Mouse (Mus musculus): Measurements from ENCODE around the gene Igflr1.

Igflr1 gene

DNA sequence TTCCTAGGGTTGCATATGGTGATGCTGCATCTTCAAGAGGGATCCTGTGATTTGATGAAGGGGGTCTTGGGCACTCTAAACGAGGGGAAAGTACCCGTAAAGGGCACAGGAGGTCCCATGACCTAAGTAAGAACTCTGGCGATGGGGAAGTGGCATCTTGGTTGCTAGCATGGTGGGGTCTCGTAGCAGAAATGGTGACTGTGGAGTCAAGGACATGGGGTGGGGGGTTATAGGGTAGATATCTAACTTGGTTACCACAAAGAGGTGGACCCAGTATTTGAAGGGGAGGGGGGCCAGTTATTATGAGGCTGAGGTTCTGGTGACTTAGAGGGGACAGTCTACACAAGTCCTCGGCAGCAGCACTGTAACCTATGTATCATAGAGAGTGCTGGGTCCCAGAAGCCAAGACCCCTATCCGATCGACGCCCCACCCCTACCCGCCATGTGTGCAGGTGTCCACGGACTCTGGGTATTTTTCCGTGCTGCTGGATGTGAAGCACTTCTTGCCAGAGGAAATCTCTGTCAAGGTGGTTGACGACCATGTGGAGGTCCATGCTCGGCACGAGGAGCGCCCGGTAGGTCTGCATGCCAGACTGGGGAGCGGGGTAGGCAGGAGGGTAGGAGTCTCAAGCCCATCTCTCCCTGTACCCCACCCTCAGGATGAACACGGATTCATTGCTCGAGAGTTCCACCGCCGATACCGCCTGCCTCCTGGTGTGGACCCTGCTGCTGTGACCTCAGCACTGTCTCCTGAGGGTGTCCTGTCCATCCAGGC is 11.2 kb upstream of the Igflr1 start:
- in situ Hi-C loops (cut with MboI, MseI): no loop called here

DNA sequence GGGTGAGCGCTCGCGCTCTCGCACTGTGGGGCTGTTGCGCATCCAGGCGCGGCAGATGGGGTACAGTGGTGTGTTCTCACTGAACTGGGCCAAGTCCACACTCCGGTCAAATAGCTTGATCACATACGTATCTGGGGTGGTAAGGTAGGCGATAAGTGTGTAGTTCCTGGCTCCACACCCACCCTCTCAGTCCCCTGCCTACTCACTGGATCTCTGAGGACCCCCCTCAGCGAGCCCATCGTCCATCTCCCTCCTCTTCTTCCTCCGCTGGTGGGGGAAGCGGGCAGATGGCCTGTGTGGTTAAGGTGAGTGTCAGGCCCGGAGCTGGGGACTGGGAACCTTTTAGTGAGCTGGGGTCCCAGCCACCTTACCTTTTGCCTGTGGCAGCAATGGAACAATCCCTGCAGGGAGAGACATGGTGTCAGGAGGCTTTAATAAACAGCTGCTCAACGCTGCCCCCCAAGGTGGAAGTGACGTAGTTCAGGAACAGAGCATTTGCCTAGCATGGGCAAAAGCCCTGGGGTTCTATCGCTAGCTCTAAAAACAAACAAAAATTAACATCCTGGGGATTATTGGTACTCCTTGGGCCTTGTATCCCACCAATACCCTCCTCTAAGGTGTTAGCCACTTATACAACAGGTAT is 8.2 kb upstream of the Igflr1 start:
- in situ Hi-C loops (cut with MboI, MseI): no loop called here

DNA sequence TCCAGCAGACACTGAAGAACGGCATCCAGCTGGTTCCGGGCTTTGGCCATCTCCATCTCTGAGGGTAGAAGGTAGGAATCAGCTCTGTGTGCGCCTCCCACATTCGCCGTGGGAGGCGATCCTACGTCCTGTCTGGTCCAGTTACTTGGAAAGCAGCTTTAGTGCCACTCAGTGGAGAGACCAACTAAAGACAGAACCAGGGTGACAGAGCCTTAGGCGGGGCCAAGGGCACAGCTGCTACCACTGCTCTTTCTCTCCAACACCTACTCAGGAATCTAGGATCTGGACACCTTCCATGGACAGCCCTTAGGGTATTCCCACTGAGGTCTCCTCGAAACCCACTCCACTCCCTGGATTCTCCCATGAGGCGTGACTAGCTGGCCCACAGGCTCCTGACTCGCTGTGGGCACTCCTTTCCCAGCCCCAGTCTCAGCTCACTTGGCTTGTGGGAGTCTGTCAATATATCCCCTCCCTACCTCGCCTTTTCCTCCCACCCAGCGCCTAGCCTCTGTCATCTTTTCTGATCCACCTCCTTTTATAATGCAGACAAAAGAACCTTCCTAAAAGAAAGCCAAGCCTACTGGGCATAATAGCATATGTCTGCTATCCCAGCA is 7.2 kb upstream of the Igflr1 start:
- in situ Hi-C loops (cut with MboI, MseI): no loop called here

DNA sequence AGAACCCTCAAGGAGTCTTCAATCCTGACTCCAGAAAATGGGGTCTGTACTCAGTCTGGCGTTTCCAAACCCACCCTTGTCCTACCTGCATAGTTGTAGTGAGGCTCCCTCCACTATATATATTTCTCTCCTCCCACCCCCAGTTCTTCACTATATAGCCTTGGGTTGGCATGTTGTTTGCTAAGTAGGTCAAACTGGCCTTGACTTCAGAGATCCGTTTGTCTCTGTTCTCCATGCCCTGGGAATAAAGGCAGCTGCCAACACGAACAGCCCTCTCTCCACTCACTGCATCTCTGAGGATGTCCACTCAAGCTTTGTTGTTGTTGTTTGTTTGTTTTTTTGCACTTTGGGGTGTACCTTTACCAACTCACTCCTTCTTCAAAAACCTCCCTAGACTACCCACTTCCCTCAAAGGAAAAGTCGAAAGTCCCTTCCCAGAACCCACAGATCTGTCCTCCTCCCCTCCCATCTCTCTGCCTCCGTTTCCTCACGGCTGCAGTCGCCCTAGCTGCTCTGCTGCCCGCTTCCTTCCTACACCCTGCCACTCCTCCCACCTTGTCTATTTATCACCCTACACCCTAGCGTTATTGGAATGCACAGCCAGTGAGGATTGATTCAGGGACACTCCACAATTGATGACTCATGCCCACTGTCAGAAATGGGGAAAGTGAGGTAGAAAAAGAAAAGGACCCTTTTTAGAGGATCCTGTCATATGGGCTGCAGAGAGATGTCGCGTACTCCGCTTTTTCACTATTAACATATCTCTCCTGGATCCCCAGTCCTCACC is 6.4 kb upstream of the Igflr1 start:
- in situ Hi-C loops (cut with MboI, MseI): no loop called here

DNA sequence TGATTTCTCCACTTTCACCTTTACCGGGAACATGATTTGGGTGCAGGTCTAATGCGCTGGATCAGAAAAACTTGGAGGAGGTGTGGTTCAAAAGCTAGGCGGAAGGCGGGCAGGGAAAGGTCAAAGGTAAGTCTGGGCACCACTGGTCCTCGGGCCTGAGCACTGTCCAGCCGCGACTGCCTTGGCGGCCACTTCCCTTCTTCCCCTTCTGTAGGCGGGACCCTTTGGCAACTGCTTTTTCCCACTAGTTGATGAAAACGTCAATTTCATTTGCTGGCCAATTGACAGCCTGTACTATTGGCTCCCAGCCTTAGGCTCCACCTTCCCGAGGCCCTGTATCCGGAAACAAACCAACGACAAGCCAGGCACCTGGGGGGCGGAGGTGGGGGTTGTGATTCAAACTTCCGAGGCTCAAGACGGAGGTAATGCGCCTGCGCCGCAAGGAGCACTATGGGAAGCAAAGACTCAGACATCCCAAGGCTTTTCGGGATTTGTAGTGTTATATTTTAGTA is 5.7 kb upstream of the Igflr1 start, which contains the start of gene Lin37:
TSS of gene Lin37 (minus strand) at position 396 of the 512 bp plus-strand sequence.
- in situ Hi-C loops (cut with MboI, MseI): no loop called here

DNA sequence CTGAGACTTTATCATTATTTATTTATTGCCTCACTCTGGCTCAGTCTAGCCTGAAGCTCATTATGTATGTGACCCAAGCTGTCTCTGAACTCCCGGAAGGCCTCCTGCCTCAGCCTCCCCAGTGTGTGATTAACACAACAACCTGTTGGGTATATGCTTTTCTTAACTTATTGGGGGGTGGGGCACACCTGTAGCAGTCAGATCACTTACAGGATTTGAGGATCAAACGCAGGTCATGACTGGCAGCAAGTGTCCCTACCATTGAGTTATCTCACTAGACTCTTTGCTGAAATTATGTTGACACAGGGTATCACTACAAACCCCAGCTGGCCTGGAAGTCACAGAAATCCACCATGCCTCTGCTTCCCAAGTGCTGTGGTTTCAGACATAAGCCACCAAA is 4.9 kb upstream of the Igflr1 start:
- in situ Hi-C loops (cut with MboI, MseI): no loop called here

DNA sequence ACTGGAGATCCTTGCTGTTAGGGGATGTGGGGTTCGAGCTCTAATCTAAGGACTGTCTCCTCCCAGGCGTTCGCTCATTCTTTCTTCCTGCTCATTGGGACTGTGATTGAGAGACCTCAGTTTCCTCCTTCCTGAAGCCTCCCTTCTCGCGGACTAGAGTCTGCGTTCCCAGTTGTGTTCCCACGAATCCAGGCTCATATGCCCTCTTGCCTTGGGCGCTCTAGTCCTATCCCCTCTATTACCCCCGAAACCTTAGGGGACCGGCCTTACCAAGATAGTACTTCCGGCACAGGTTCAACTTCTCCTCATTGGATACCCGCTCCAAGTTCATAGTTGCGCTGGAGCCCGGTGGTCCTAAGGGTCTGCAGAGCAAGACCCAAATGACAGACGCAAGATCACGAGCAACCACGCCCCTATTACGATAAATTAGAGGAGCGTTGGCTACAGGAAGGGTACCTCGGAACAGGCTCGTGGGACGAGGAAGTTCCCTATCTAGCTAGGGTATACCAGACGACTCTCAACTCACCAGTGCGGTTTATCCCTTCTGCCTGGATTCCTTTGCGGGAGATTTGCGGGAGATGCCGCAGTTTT is 2.6 kb upstream of the Igflr1 start:
- in situ Hi-C loops (cut with MboI, MseI): no loop called here

DNA sequence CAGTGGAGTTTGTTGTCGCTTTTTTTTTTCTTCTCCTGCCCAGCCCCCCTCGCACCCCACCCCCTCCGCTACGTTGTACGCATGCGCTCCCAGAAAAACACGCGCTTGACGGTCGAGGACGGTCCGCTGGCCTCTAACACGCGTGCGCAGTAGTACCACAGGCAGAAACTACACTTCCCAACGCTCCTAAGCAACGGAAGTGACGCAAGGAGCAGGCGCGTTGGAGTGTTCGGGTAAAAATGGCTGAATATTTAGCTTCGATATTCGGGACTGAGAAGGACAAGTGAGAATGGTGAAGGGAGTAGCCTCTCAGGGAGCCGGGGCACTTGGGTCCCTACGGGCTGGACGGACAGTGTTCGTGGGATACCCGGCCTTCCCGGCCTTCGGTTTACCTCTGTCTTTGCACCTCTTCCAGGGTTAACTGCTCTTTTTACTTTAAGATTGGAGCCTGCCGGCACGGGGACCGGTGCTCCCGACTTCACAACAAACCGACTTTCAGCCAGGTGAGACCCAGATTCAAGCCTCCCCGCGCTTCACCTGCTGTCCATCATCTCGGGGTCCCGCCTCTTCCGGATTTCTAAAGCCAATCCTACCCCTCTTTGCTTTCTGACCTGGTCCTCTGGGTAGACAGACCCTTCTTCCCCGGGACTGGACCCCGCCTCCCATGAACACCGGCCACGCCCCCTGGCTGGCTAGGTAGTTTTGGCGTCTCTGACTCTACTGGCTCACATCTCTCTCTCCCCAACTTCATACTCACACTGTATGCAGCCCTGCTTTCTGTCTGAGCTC is 1.9 kb upstream of the Igflr1 start, which contains the start of the genes U2af1l4, Gm49396 and Psenen:
TSS of gene U2af1l4 (plus strand) at position 185 of the 789 bp plus-strand sequence.
TSS of gene Gm49396 (plus strand) at position 228 of the 789 bp plus-strand sequence.
TSS of gene Psenen (minus strand) at position 511 of the 789 bp plus-strand sequence.
- in situ Hi-C loops (cut with MboI, MseI): no loop called here

DNA sequence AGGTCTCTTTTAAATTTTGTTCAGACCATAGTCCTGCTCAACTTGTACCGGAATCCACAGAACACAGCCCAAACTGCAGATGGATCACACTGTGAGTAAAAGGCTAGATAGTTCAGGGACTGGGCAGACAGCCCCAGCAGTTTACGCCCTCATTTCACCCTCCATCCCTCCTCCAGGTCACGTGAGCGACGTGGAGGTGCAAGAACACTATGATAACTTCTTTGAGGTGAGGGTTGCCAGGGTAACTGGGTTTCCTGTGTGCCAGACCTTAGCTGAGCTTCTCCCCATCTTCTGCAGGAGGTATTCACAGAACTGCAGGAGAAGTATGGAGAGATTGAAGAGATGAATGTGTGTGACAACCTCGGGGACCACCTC is 1.3 kb upstream of the Igflr1 start:
- in situ Hi-C loops (cut with MboI, MseI): no loop called here

DNA sequence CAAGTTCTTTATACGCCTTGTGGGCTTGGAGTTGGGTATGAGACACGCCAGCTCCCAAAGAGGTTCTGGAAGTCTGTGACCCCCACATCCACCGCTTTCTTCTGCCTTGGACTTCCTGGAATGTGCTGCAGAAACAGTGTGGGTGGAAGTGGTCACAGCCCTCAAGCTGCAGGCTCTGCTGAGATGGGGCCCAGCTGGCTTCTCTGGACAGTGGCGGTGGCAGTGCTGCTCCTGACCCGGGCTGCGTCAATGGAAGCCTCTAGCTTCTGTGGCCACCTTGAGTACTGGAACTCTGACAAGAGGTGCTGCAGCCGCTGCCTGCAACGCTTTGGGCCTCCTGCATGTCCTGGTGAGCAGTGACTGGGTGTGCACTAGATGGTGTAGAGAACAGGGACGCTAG is 806 bp downstream of the Igflr1 start:
- in situ Hi-C loops (cut with MboI, MseI): no loop called here

DNA sequence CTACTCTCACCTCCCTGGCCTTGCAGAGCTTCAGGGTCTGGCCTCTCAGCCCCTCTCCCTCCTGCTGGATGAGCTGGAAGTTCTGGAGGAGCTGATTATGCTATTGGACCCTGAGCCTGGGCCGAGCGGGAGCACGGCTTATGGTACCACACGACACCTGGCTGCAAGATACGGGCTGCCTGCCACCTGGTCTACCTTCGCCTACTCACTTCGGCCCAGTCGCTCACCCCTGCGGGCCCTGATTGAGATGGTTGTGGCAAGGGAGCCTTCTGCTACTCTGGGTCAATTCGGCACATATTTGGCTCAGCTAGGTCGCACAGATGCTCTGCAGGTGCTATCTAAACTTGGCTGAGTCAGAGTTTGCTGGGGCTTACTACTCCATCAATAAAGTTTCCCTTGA is 2.3 kb downstream of the Igflr1 start:
- in situ Hi-C loops (cut with MboI, MseI): no loop called here

DNA sequence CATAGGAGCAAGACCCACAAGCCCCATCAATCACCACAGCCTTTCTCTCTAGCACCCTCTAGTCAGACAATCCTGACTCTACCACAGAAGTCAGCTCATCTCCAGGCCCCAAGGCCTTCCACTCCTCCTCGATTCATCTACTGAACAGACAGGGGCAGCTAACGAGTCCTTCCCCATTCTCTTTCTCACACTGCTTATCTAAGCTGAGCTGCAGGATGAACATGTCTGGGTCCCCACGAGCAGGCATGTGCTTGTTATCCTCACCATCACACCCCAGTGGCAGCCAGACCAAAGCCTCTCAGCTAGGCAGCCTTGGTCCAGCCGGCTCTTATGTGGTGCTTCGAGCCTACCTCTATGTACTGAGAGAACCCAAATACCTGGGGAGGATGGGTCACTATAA is 7.2 kb downstream of the Igflr1 start:
- in situ Hi-C loops (cut with MboI, MseI): no loop called here

DNA sequence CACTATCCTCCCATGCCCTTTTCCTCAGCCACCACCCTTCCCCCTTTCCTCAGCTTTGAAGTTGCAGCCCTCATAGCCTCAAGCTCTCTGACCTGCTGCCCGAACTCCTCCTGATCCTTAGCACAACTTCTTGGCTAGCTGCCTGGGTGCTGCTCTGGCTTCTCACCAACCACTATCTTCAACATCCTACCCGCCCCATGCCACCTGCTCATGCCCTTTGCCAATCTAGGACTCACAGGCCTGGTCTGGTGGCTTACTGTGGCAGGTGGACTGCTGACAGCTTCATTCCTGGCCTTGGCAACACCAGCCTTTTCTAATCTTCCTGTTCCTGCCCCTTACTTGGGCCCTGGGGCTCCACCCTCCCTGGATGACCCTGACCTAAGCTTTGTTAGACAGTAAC is 7.7 kb downstream of the Igflr1 start:
- in situ Hi-C loops (cut with MboI, MseI): no loop called here

DNA sequence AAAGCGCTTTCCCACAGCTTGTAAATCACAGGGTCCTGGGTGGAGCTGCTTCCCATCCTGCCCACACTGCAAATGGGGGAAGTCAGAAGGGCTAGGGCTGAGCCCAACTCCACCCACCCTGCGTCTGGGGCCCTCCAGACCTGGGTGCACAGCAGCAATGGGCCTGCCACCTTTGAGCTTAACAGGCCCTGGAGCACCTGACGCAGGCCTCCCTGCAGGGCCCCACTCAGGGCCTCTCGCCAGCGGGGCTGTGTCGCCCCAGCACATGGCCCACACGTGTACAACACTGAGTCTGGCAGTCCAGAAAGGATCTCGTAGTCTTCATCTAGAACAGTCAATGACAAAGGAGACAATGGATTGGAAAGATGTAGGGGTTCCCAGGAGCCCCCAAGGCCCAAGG is 14.7 kb downstream of the Igflr1 start:
- in situ Hi-C loops (cut with MboI, MseI): no loop called here

DNA sequence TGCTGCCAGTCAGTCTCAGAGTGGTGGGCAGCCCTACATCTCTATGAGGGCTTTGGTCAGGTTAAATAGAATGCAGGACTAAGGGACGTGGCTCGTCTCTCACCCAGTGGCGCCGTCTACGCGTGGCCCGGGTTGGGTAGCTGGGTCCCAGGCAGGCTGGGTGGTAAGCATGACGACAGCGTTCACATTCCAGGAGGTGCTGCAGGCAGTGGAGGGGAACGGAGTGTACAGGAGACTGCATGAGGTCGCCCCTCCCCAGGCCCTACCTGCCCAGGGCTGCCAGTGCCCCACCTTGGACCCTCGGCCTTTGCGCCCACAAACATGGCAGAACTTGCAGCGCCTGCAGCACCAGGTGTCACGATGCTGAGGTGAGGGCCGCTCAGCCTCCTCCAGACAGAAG is 16.3 kb downstream of the Igflr1 start:
- in situ Hi-C loops (cut with MboI, MseI): no loop called here

DNA sequence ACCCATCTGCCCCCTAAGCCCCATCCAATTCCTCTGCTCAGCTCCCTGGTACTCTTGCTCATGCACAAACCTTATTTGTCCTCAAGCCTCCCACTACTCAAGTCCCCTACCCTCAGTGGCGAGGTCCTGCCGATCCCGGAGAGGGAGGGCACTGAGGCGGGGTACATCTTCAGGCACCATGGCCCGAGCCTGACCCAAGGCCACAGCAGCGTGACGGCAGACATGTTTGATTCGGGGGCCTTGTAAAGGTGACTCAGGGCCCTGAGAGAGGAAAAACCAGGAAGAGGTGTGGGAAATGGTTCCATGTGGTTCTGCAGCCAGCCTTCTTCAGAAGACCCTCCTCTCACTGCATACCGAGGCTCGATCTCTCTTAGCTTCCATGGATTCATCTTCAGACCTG is 19.1 kb downstream of the Igflr1 start:
- in situ Hi-C loops (cut with MboI, MseI): no loop called here

DNA sequence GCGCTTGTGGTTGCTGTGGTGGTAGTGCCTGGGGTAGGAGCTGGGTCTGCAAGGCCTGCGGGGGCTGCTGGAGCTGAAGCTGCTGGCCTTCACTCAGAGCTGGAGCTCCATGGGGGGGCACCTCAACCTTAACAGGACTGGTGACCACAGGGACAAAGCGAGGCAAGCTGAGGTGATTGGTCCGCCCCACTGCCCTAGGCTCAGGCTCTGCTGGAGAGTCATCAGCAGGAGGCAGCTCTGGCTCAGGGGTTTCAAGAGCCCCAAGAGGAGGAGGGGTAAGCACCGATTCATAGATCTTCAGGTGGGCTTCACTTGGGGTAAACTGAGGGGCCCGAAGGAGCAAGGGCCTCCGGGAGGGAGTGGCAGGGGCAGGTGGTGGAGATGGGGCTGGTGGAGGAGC is 19.9 kb downstream of the Igflr1 start:
- in situ Hi-C loops (cut with MboI, MseI): no loop called here

DNA sequence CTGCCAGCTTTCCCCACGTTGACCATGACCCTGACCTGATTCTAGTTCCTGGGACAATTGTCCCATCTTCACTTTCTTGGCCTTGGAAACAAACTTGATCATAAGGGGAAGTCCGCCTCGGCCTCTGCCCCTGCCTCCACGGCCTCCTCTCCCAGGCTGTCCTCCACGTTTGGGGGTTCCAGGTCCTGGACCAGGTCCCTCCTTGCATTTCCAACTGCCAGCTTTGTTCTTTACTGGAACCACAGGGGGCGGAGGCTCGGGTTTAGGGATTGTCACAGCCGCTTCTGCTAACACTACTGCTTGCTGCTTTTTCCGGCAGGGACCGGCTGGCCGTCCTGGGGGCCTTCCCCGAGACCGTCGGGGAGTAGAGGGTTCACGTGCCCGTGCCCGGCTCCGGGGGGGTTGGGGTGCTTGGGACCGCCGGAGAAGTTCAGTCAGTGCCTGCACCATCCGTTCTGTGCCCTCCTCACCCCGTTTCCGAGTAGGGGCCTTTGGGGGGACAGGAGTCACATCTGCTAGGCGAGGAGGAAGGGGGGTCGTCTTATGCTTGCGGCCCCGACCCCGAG is 21.3 kb downstream of the Igflr1 start:
- in situ Hi-C loops (cut with MboI, MseI): no loop called here

DNA sequence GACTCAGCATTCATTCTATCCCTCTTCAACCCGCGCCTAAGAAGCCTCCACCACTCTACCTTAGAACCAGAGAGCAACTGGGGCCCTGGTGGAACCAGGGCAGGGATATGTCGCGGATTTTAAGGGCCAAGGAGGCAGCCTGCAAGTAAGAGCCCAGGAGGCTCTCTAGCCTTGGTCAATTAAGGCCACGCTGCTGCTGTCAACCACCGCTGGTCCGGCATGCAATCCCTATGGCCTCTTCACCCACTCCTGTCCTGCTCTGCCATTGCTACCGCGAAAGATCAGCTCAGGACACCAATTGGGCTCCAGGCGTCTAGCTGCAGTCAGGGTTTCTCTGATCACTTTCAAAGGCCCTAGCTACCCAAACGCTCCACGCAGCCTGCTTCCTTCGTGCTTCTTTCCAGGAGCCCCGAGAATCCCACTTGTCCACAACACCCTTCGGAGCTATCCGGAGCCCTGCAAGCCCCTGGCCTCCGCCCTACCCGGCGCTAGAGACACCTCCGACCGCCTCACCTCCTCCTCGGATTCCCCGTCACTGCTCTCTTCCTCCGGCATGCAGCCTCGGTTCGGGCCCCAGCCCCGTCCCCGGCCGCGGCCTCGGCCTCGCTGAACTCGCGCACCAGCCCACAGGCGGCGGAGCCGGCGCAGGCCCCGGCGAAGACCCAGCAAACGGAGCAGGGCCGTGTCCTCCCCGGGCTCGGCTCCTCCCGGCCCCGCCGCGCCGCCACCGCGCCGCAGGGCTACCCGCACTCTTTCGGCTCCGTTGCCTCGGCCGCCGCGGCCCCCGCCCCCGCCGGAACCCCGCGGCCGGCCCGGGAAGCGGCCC is 22.8 kb downstream of the Igflr1 start:
- in situ Hi-C loops (cut with MboI, MseI): no loop called here

Data from T-helper 1 cell (primary cell).